Mouse (Mus musculus) MEL (cell line): Measurements from ENCODE around the gene Hoxa11.

Experiments used
- CTCF ChIP-seq, 3 experiments: IDR thresholded peaks in 2 of 3; conservative IDR thresholded peaks in 1 of 3; 2 replicates each; pipeline ENCODE4 v1.5.1; 2011 to 2012; ENCODE audit warnings: low read length in 3 of 3, low read depth in 2 of 3, mild to moderate bottlenecking in 2 of 3, improper control_type of control experiment in 1 of 3, inconsistent platforms in 1 of 3, mixed read lengths in 1 of 3, moderate library complexity in 1 of 3; ENCODE audit not compliant: control insufficient read depth in 1 of 3, insufficient read depth in 1 of 3, poor library complexity in 1 of 3, severe bottlenecking in 1 of 3
- E2F4 ChIP-seq: IDR thresholded peaks from 2 replicates; pipeline ENCODE4 v1.6.1; 2011; ENCODE audit warnings: low read depth, low read length, improper control_type of control experiment, borderline replicate concordance
- EP300 ChIP-seq, 2 experiments: IDR thresholded peaks; 2 replicates each; pipeline ENCODE4 v1.6.1; 2011; ENCODE audit warnings: improper control_type of control experiment in 2 of 2, low read length in 2 of 2, low read depth in 1 of 2, mild to moderate bottlenecking in 1 of 2
- NELFE ChIP-seq: IDR thresholded peaks from 2 replicates; pipeline ENCODE4 v1.6.1; 2011; ENCODE audit warnings: low read depth, low read length, improper control_type of control experiment
- ZC3H11A ChIP-seq: IDR thresholded peaks from 2 replicates; pipeline ENCODE4 v1.6.1; 2012; ENCODE audit warnings: low read depth, mild to moderate bottlenecking, inconsistent platforms, low read length, improper control_type of control experiment

DNA sequence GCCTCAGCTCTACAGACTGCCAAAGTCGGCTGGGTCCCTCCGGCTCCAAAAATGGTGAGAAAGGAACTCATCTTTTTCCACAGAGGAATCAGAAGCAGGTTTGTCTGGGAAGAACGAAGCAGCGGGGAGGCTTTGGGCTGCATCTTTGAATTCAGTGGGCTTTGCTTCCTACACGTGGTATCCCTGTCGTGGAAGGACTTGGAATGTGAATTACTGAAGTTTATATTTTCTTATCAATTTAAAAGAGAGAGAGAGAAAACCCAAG, 17.6 kb upstream of the Hoxa11 start:
- TF ChIP-seq CTCF (IDR thresholded peaks at IDR 0.05 in 2 of 3, conservative IDR thresholded peaks at IDR 0.05 in 1 of 3; ENCODE audit: control insufficient read depth in 1 of 3, insufficient read depth in 1 of 3, low read depth in 2 of 3, low read length in 3 of 3, poor library complexity in 1 of 3, severe bottlenecking in 1 of 3) (no peak), EP300 (IDR thresholded peaks at IDR 0.05; ENCODE audit: low read depth in 1 of 2, low read length in 2 of 2) (no peak), E2F4 (no peak), ZC3H11A (no peak), NELFE (no peak)
